Mouse (Mus musculus) liver, adult (tissue): ENCODE data around the gene Olfr541.

ENCODE experiments used
- GATA4 ChIP-seq: IDR thresholded peaks from 2 replicates; pipeline ENCODE4 v1.6.1; 2014; ENCODE audit warnings: mild to moderate bottlenecking, low read length; ENCODE audit not compliant: insufficient replicate concordance

Olfr541 gene

GRCm38 (mm10) chr7:140696967-140697366 is at the start of gene Olfr541:
Gene Olfr541 (plus strand): TSS chr7:140697267.
- no peak for TF ChIP-seq GATA4

GRCm38 (mm10) chr7:140659630-140660029 is 37.4 kb upstream of the Olfr541 start, which contains the start of gene Olfr539:
Gene Olfr539 (plus strand): TSS chr7:140659930.
- TF ChIP-seq GATA4: no peak

- TF ChIP-seq GATA4: no peak
These were observed 21.2 kb upstream of the Olfr541 start for GRCm38 (mm10) chr7:140675863-140676262.

- no peak for TF ChIP-seq GATA4
These were observed 15.4 kb upstream of the Olfr541 start, which contains the start of gene Olfr45 for GRCm38 (mm10) chr7:140681651-140682050. Gene Olfr45 (plus strand): TSS chr7:140681951.

GRCm38 (mm10) chr7:140706348-140706747 is 9.3 kb downstream of the Olfr541 start:
- TF ChIP-seq GATA4: no peak

- TF ChIP-seq GATA4: peak; percentile 85
These were observed 10.6 kb downstream of the Olfr541 start for GRCm38 (mm10) chr7:140707536-140708284.

GRCm38 (mm10) chr7:140717155-140718055 is 20.3 kb downstream of the Olfr541 start:
- TF ChIP-seq GATA4: peak; percentile 86

GRCm38 (mm10) chr7:140721095-140721494 is 24.0 kb downstream of the Olfr541 start:
- TF ChIP-seq GATA4: no peak

- TF ChIP-seq GATA4: no peak
These were observed 28.5 kb downstream of the Olfr541 start for GRCm38 (mm10) chr7:140725558-140725957.

- TF ChIP-seq GATA4: no peak
These were observed 36.1 kb downstream of the Olfr541 start for GRCm38 (mm10) chr7:140733162-140733561.

- no peak for TF ChIP-seq GATA4
These were observed 50.3 kb downstream of the Olfr541 start for GRCm38 (mm10) chr7:140747402-140747801.

GRCm38 (mm10) chr7:140748116-140748826 is 51.2 kb downstream of the Olfr541 start:
- TF ChIP-seq GATA4: peak; percentile 60; the same call in 1 of the 2 replicates

- TF ChIP-seq GATA4: no peak
These were observed 51.7 kb downstream of the Olfr541 start for GRCm38 (mm10) chr7:140748827-140749160.

GRCm38 (mm10) chr7:140754556-140754955 is 57.5 kb downstream of the Olfr541 start:
- no peak for TF ChIP-seq GATA4
